Mouse (Mus musculus): ENCODE results near the gene Zfp710. TPM values are rescaled to one million over a fixed set of nuclear protein-coding genes. Genes with fewer than 3 reads are reported as not detected.

Zfp710 gene
- polyA plus RNA-seq, 1 experiment from 2014 or later, result 21.6 TPM

GRCm38 (mm10) chr7:80075946-80076583 is 51.5 kb downstream of the Zfp710 start:
- Histone ChIP-seq H3K9me3 (no peaks in the 10 kb centered on the region), H3K27me3 (no peaks in the 10 kb centered on the region), H3K9ac (no peak overlapping the region), H3K4me2 (replicated peaks) (no peak overlapping the region), H3K4me1 (peaks cover 62% of the 10 kb centered on the region), H3K4me3 (no peak overlapping the region), H3K36me3 (no peaks in the 10 kb centered on the region), H3K27ac (peak overlapping the region; percentile 75)
- ATAC-seq (ENCODE audit: insufficient number of reproducible peaks, insufficient read depth, low FRiP score, low TSS enrichment), result peak; percentile 26; the same call in 1 of the 2 replicates
- WGBS, result 17% methylated on average over 4 of the region's 4 CpGs

GRCm38 (mm10) chr7:80076961-80077716 is 52.5 kb downstream of the Zfp710 start:
- Histone ChIP-seq H3K9ac (no peak overlapping the region), H3K27ac (0 out of 2 replicates have a peak overlapping the region, but pooled peaks have one; percentile 17), H3K9me3 (no peaks in the 10 kb centered on the region), H3K4me3 (no peak overlapping the region), H3K27me3 (no peaks in the 10 kb centered on the region), H3K36me3 (peaks cover 7% of the 10 kb centered on the region), H3K4me2 (replicated peaks) (no peak overlapping the region), H3K4me1 (peaks cover 54% of the 10 kb centered on the region)
- no peak for ATAC-seq (ENCODE audit: insufficient number of reproducible peaks, insufficient read depth, low FRiP score, low TSS enrichment)
- 59% methylated on average over 6 of the region's 6 CpGs for WGBS

- 64% methylated on average over 9 of the region's 9 CpGs for WGBS
- no peak overlapping the region for H3K4me2 ChIP-seq (replicated peaks)
- H3K9me3 ChIP-seq, result no peaks in the 10 kb centered on the region
- ATAC-seq (ENCODE audit: insufficient number of reproducible peaks, insufficient read depth, low FRiP score, low TSS enrichment), result no peak
- no peaks in the 10 kb centered on the region for H3K27me3 ChIP-seq
- no peak overlapping the region for H3K4me3 ChIP-seq
- H3K27ac ChIP-seq, result no peak overlapping the region
- peaks cover 14% of the 10 kb centered on the region for H3K36me3 ChIP-seq
- no peak overlapping the region for H3K9ac ChIP-seq
- peaks cover 48% of the 10 kb centered on the region for H3K4me1 ChIP-seq
Observed at GRCm38 (mm10) chr7:80077801-80078200, 53.2 kb downstream of the Zfp710 start.

- Histone ChIP-seq H3K4me2 (replicated peaks) (peak overlapping the region; percentile 12; the same call in 1 of the 2 replicates), H3K4me3 (no peak overlapping the region)
- ATAC-seq (ENCODE audit: insufficient number of reproducible peaks, insufficient read depth, low FRiP score, low TSS enrichment), result no peak
Observed at GRCm38 (mm10) chr7:80078792-80079301, 54.2 kb downstream of the Zfp710 start.

GRCm38 (mm10) chr7:80081586-80082554 is 57.3 kb downstream of the Zfp710 start:
- ATAC-seq (ENCODE audit: insufficient number of reproducible peaks, insufficient read depth, low FRiP score, low TSS enrichment), result no peak
- no peak overlapping the region for H3K9ac ChIP-seq
- 94% methylated on average over 42 of the region's 42 CpGs for WGBS
- no peak overlapping the region for H3K4me2 ChIP-seq (replicated peaks)
- H3K9me3 ChIP-seq, result no peaks in the 10 kb centered on the region
- peaks cover 42% of the 10 kb centered on the region for H3K36me3 ChIP-seq
- H3K27ac ChIP-seq, result no peak overlapping the region
- H3K27me3 ChIP-seq, result no peaks in the 10 kb centered on the region
- H3K4me3 ChIP-seq, result no peak overlapping the region
- H3K4me1 ChIP-seq, result peaks cover 21% of the 10 kb centered on the region

More at GRCm38 (mm10) chr7:80078792-80079301, 54.2 kb downstream of the Zfp710 start:
- Histone ChIP-seq H3K4me1 (peaks cover 48% of the 10 kb centered on the region), H3K27ac (peak overlapping the region; percentile 67), H3K27me3 (no peaks in the 10 kb centered on the region), H3K9ac (no peak overlapping the region), H3K9me3 (no peaks in the 10 kb centered on the region), H3K36me3 (peaks cover 22% of the 10 kb centered on the region)
- WGBS, result 20% methylated on average over 14 of the region's 14 CpGs

- ATAC-seq (ENCODE audit: insufficient number of reproducible peaks, insufficient read depth, low FRiP score, low TSS enrichment), result no peak
- H3K36me3 ChIP-seq, result peaks cover 67% of the 10 kb centered on the region
- 59% methylated on average over 7 of the region's 7 CpGs for WGBS
- H3K4me3 ChIP-seq, result no peak overlapping the region
- no peaks in the 10 kb centered on the region for H3K9me3 ChIP-seq
- H3K27ac ChIP-seq, result no peak overlapping the region
- no peaks in the 10 kb centered on the region for H3K27me3 ChIP-seq
- H3K4me1 ChIP-seq, result no peaks in the 10 kb centered on the region
- no peak overlapping the region for H3K4me2 ChIP-seq (replicated peaks)
- H3K9ac ChIP-seq, result no peak overlapping the region
Observed at GRCm38 (mm10) chr7:80084484-80084931, 59.9 kb downstream of the Zfp710 start.

- Histone ChIP-seq H3K4me1 (no peaks in the 10 kb centered on the region), H3K9ac (no peak overlapping the region), H3K36me3 (peaks cover 81% of the 10 kb centered on the region), H3K9me3 (no peaks in the 10 kb centered on the region), H3K4me3 (no peak overlapping the region), H3K27ac (no peak overlapping the region), H3K4me2 (replicated peaks) (no peak overlapping the region), H3K27me3 (no peaks in the 10 kb centered on the region)
- no peak for ATAC-seq (ENCODE audit: insufficient number of reproducible peaks, insufficient read depth, low FRiP score, low TSS enrichment)
- 76% methylated on average over 33 of the region's 33 CpGs for WGBS
Observed at GRCm38 (mm10) chr7:80085970-80086715, 61.5 kb downstream of the Zfp710 start.

GRCm38 (mm10) chr7:80088191-80088590 is 63.6 kb downstream of the Zfp710 start:
- Histone ChIP-seq H3K27me3 (no peaks in the 10 kb centered on the region), H3K9ac (no peak overlapping the region), H3K4me3 (no peak overlapping the region), H3K27ac (no peak overlapping the region), H3K4me1 (no peaks in the 10 kb centered on the region), H3K9me3 (no peaks in the 10 kb centered on the region), H3K4me2 (replicated peaks) (no peak overlapping the region), H3K36me3 (peaks cover 77% of the 10 kb centered on the region)
- ATAC-seq (ENCODE audit: insufficient number of reproducible peaks, insufficient read depth, low FRiP score, low TSS enrichment), result no peak
- 83% methylated on average over 9 of the region's 9 CpGs for WGBS

- Histone ChIP-seq H3K9me3 (no peaks in the 10 kb centered on the region), H3K36me3 (peaks cover 85% of the 10 kb centered on the region), H3K27me3 (no peaks in the 10 kb centered on the region), H3K4me1 (no peaks in the 10 kb centered on the region), H3K27ac (no peak overlapping the region), H3K4me2 (replicated peaks) (no peak overlapping the region), H3K4me3 (no peak overlapping the region), H3K9ac (no peak overlapping the region)
- WGBS, result 88% methylated on average over 18 of the region's 18 CpGs
- ATAC-seq (ENCODE audit: insufficient number of reproducible peaks, insufficient read depth, low FRiP score, low TSS enrichment), result no peak
Observed at GRCm38 (mm10) chr7:80090191-80091003, 65.8 kb downstream of the Zfp710 start.
